Mouse (Mus musculus) hindbrain, postnatal 0 days (tissue): Measurements from ENCODE around the gene Cops7a. TPM values are rescaled to one million over a fixed set of nuclear protein-coding genes. Genes with fewer than 3 reads are reported as not detected.

ENCODE experiments used
- ATAC-seq: fragments of 200-750 bp; cut with Nextera tagmentation; 2 replicates; pipeline ENCODE4 v1.8.0; 2017; ENCODE audit warnings: mild to moderate bottlenecking, moderate TSS enrichment, moderate library complexity
- DNase-seq: peaks from one replicate; pipeline ENCODE4 v3.0.0-alpha.2; 2015; ENCODE audit warnings: low spot score
- H3K27ac ChIP-seq: fragments of 300-500 bp; sonication (generic); 2 replicates; pipeline ENCODE4 v1.5.1; 2014; ENCODE audit warnings: mild to moderate bottlenecking
- H3K27me3 ChIP-seq: fragments of 300-500 bp; sonication (generic); 2 replicates; pipeline ENCODE4 v1.6.1; 2014; ENCODE audit warnings: low read length, mixed read lengths; ENCODE audit not compliant: insufficient read depth
- H3K36me3 ChIP-seq: fragments of 300-500 bp; sonication (generic); 2 replicates; pipeline ENCODE4 v1.6.1; 2014; ENCODE audit warnings: low read length, mixed read lengths; ENCODE audit not compliant: insufficient read depth
- H3K4me1 ChIP-seq: fragments of 300-500 bp; sonication (generic); 2 replicates; pipeline ENCODE4 v1.6.1; 2014; ENCODE audit warnings: antibody characterized with exemption, low read length, mixed read lengths; ENCODE audit not compliant: insufficient read depth
- H3K4me2 ChIP-seq: fragments of 300-500 bp; sonication (generic); 2 replicates; pipeline ENCODE4 v1.6.1; 2014; ENCODE audit warnings: low read depth, mild to moderate bottlenecking, low read length, moderate library complexity, mixed read lengths
- H3K4me3 ChIP-seq: fragments of 300-500 bp; sonication (generic); 2 replicates; pipeline ENCODE4 v1.5.1; 2014; ENCODE audit warnings: low read length
- H3K9ac ChIP-seq: fragments of 300-500 bp; sonication (generic); replicated peaks from 2 replicates; pipeline ENCODE4 v1.6.1; 2014; ENCODE audit warnings: mild to moderate bottlenecking, low read length, moderate library complexity, mixed read lengths
- H3K9me3 ChIP-seq: fragments of 300-500 bp; sonication (generic); 2 replicates; pipeline ENCODE4 v1.6.1; 2016; ENCODE audit warnings: low read length, mixed read lengths
- CTCF ChIP-seq: IDR thresholded peaks from 2 replicates; pipeline ENCODE4 v1.5.1; 2016; ENCODE audit warnings: antibody characterized with exemption, control low read depth, low read depth
- WGBS: fragments of 180-500 bp; shearing (Covaris S2); extraction: QIAGEN DNeasy Blood & Tissue Kit; methylation state at CpG from one replicate; pipeline ENCODE4 v1.1.7; 2014; 5-methylcytosine and 5-hydroxymethylcytosine counted together
- polyA plus RNA-seq: library from polyadenylated mRNA; unstranded; fragments of >200 nt; fragmentation: Nextera tagmentation; extraction: Ambion mirVana; gene quantifications from 2 replicates; pipeline ENCODE4 v1.2.1, GENCODE M21; 2015
- total RNA-seq: library from RNA; depleted of rRNA; stranded (reverse); fragments of >200 nt; gene quantifications from 2 replicates; pipeline ENCODE4 v1.2.3, GENCODE M21; 2014; rRNA removed

The Cops7a gene
- total and polyA plus RNA-seq, 2 experiments from 2014 or later, result 101 to 146 TPM

DNA sequence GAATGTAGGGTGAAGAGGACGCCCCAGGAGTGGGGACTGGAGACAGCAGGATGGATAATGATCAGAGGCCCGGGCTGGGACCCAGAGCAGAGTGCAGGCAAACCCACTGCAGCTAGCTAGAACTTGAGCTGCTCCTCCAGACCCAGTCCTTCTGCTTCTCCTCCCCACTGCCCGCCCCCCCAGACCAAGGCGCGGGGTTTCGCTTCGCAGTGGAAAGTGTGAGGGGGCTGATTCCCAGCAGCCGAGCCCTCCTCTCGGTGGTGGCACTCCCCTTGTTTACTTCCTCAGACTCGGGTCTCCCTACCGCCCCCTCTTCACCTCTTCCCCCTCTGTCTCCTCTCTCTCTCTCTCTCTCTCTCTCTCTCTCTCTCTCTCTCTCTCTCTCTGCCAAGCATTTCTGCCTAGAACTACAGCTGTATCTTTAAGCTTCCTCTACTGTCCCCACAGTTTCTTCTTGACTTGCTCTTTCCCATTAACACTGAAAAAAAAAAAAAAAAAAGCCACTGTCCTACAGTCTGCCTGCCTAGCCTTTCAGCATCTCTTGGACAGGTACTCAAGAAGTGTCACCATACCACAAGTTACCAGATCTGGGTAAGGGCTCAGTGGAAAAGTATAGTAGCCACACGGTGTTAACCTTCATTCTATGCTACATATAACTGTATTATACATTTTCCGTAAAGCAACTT lies 53.7 kb downstream of the Cops7a start, which contains the start of gene Lag3:
TSS of gene Lag3 (minus strand) at position 173 of the 686 bp plus-strand sequence.
- no peak within 1 kb of the TSS for H3K4me2 ChIP-seq
- no peak within 1 kb of the TSS for H3K4me3 ChIP-seq
- H3K27me3 ChIP-seq, result no peaks in the 10 kb centered on the region
- H3K27ac ChIP-seq, result no peak within 1 kb of the TSS
- no peaks in the 10 kb centered on the region for H3K9me3 ChIP-seq
- H3K36me3 ChIP-seq, result peaks cover 13% of the 10 kb centered on the region
- 34% methylated on average over 9 of the region's 13 CpGs for WGBS
- peaks cover 20% of the 10 kb centered on the region for H3K4me1 ChIP-seq
- ATAC-seq (no peak), DNase-seq (no peak)
- TF ChIP-seq CTCF, result no peak
- no peak within 1 kb of the TSS for H3K9ac ChIP-seq

- Histone ChIP-seq H3K4me3 (peak overlapping the region; percentile 6; the same call in 1 of the 2 replicates), H3K27me3 (no peaks in the 10 kb centered on the region), H3K9me3 (no peaks in the 10 kb centered on the region), H3K36me3 (peaks cover 13% of the 10 kb centered on the region), H3K9ac (peak overlapping the region; percentile 28; the same call in 1 of the 2 replicates), H3K4me1 (peaks cover 13% of the 10 kb centered on the region), H3K27ac (no peak overlapping the region), H3K4me2 (peak overlapping the region; percentile 37; the same call in 1 of the 2 replicates)
- no peak for ATAC-seq
- no peak for TF ChIP-seq CTCF
- peak; percentile 32 for DNase-seq
- whole genome bisulfite sequencing, result 6% methylated on average over 32 of the region's 32 CpGs
Measured at GRCm38 (mm10) chr6:124910032-124910431, 55.3 kb downstream of the Cops7a start.

Other genes starting within 250 kb of the Cops7a start
- gene Ptpn6, start 226.8 kb downstream of the Cops7a start, total RNA-seq, result 3.8 and 3.9 TPM in 2 replicates
- 4.3 and 4.8 TPM in 2 replicates for gene Ptpn6, start 226.8 kb downstream of the Cops7a start, polyA plus RNA-seq
- 212 and 236 TPM in 2 replicates for gene Grcc10, start 224.2 kb downstream of the Cops7a start, total RNA-seq
- gene Grcc10, start 224.2 kb downstream of the Cops7a start, polyA plus RNA-seq, result 643 and 649 TPM in 2 replicates
- 0.26 TPM in 1 of 2 replicates, not detected in the other for gene Gm45234, start 209.5 kb downstream of the Cops7a start, total RNA-seq
- gene Gm45234, start 209.5 kb downstream of the Cops7a start, polyA plus RNA-seq, result not detected in 2 replicates
- gene Atn1, start 209.0 kb downstream of the Cops7a start, total RNA-seq, result 19.1 and 23.7 TPM in 2 replicates
- gene Atn1, start 209.0 kb downstream of the Cops7a start, polyA plus RNA-seq, result 19.9 and 21.3 TPM in 2 replicates
- gene Eno2, start 195.9 kb downstream of the Cops7a start, total RNA-seq, result 281 and 357 TPM in 2 replicates
- 213 and 216 TPM in 2 replicates for gene Eno2, start 195.9 kb downstream of the Cops7a start, polyA plus RNA-seq
- gene Lrrc23, start 185.8 kb downstream of the Cops7a start, total RNA-seq, result 6.7 and 9.2 TPM in 2 replicates
- gene Lrrc23, start 185.8 kb downstream of the Cops7a start, polyA plus RNA-seq, result 5.4 and 8.7 TPM in 2 replicates
- 7.3 and 8.7 TPM in 2 replicates for gene Spsb2, start 156.9 kb downstream of the Cops7a start, total RNA-seq
- gene Spsb2, start 156.9 kb downstream of the Cops7a start, polyA plus RNA-seq, result 9.6 and 9.8 TPM in 2 replicates
- 506 and 525 TPM in 2 replicates for gene Tpi1, start 151.2 kb downstream of the Cops7a start, total RNA-seq
- gene Tpi1, start 151.2 kb downstream of the Cops7a start, polyA plus RNA-seq, result 515 and 534 TPM in 2 replicates
- 222 and 233 TPM in 2 replicates for gene Usp5, start 136.1 kb downstream of the Cops7a start, total RNA-seq
- gene Usp5, start 136.1 kb downstream of the Cops7a start, polyA plus RNA-seq, result 182 and 189 TPM in 2 replicates
- 34.7 and 39.9 TPM in 2 replicates for gene Cdca3, start 136.0 kb downstream of the Cops7a start, total RNA-seq
- 40.9 and 47.3 TPM in 2 replicates for gene Cdca3, start 136.0 kb downstream of the Cops7a start, polyA plus RNA-seq
- gene Gnb3, start 125.3 kb downstream of the Cops7a start, total RNA-seq, result 0.68 and 0.72 TPM in 2 replicates
- 1.6 and 2.2 TPM in 2 replicates for gene Gnb3, start 125.3 kb downstream of the Cops7a start, polyA plus RNA-seq
- gene P3h3, start 107.8 kb downstream of the Cops7a start, total RNA-seq, result 71.3 and 79.5 TPM in 2 replicates
- 11.3 and 12.0 TPM in 2 replicates for gene P3h3, start 107.8 kb downstream of the Cops7a start, polyA plus RNA-seq
- 193 and 194 TPM in 2 replicates for gene Gpr162, start 101.6 kb downstream of the Cops7a start, total RNA-seq
- 30.1 and 31.9 TPM in 2 replicates for gene Gpr162, start 101.6 kb downstream of the Cops7a start, polyA plus RNA-seq
- gene Cd4, start 77.3 kb downstream of the Cops7a start, total RNA-seq, result 0.05 TPM in 1 of 2 replicates, not detected in the other
- 0.13 and 0.18 TPM in 2 replicates for gene Cd4, start 77.3 kb downstream of the Cops7a start, polyA plus RNA-seq
- 1.8 and 2.2 TPM in 2 replicates for gene Lag3, start 53.8 kb downstream of the Cops7a start, total RNA-seq
- gene Lag3, start 53.8 kb downstream of the Cops7a start, polyA plus RNA-seq, result 3.3 and 3.6 TPM in 2 replicates
- gene Ptms, start 45.4 kb downstream of the Cops7a start, total RNA-seq, result 913 and 1,024 TPM in 2 replicates
- gene Ptms, start 45.4 kb downstream of the Cops7a start, polyA plus RNA-seq, result 767 and 773 TPM in 2 replicates
- 639 and 964 TPM in 2 replicates for gene Mlf2, start 34.2 kb downstream of the Cops7a start, total RNA-seq
- gene Mlf2, start 34.2 kb downstream of the Cops7a start, polyA plus RNA-seq, result 618 and 628 TPM in 2 replicates
- gene Pianp, start 31.2 kb upstream of the Cops7a start, total RNA-seq, result 24.1 and 32.9 TPM in 2 replicates
- gene Pianp, start 31.2 kb upstream of the Cops7a start, polyA plus RNA-seq, result 58.9 and 65.4 TPM in 2 replicates
- 37.3 and 38.6 TPM in 2 replicates for gene Zfp384, start 43.6 kb upstream of the Cops7a start, total RNA-seq
- gene Zfp384, start 43.6 kb upstream of the Cops7a start, polyA plus RNA-seq, result 10.3 and 11.6 TPM in 2 replicates
- gene Ing4, start 74.2 kb upstream of the Cops7a start, total RNA-seq, result 60.7 and 78.3 TPM in 2 replicates
- gene Ing4, start 74.2 kb upstream of the Cops7a start, polyA plus RNA-seq, result 97.6 and 102 TPM in 2 replicates
- 10.5 and 17.3 TPM in 2 replicates for gene Acrbp, start 84.2 kb upstream of the Cops7a start, total RNA-seq
- 12.2 and 17.5 TPM in 2 replicates for gene Acrbp, start 84.2 kb upstream of the Cops7a start, polyA plus RNA-seq
- 0.75 and 1.8 TPM in 2 replicates for gene Lpar5, start 102.4 kb upstream of the Cops7a start, total RNA-seq
- 0.68 and 0.88 TPM in 2 replicates for gene Lpar5, start 102.4 kb upstream of the Cops7a start, polyA plus RNA-seq
- gene Chd4, start 130.4 kb upstream of the Cops7a start, total RNA-seq, result 101 and 106 TPM in 2 replicates
- gene Chd4, start 130.4 kb upstream of the Cops7a start, polyA plus RNA-seq, result 90.2 and 94.7 TPM in 2 replicates
- gene Nop2, start 166.4 kb upstream of the Cops7a start, total RNA-seq, result 33.9 and 34.2 TPM in 2 replicates
- 37.3 and 38.8 TPM in 2 replicates for gene Nop2, start 166.4 kb upstream of the Cops7a start, polyA plus RNA-seq
- gene Iffo1, start 179.7 kb upstream of the Cops7a start, total RNA-seq, result 29.1 and 30.5 TPM in 2 replicates
- gene Iffo1, start 179.7 kb upstream of the Cops7a start, polyA plus RNA-seq, result 20.3 and 20.6 TPM in 2 replicates
- gene Gapdh, start 200.9 kb upstream of the Cops7a start, total RNA-seq, result 2,711 and 2,736 TPM in 2 replicates
- gene Gapdh, start 200.9 kb upstream of the Cops7a start, polyA plus RNA-seq, result 1,874 and 1,919 TPM in 2 replicates
- 47.1 and 56.3 TPM in 2 replicates for gene Ncapd2, start 226.2 kb upstream of the Cops7a start, total RNA-seq
- gene Ncapd2, start 226.2 kb upstream of the Cops7a start, polyA plus RNA-seq, result 30.3 and 34.1 TPM in 2 replicates
- gene Mrpl51, start 226.3 kb upstream of the Cops7a start, total RNA-seq, result 20.6 and 40.3 TPM in 2 replicates
- 159 and 163 TPM in 2 replicates for gene Mrpl51, start 226.3 kb upstream of the Cops7a start, polyA plus RNA-seq